Mouse (Mus musculus): ENCODE data around the gene Gm20517.

DNA sequence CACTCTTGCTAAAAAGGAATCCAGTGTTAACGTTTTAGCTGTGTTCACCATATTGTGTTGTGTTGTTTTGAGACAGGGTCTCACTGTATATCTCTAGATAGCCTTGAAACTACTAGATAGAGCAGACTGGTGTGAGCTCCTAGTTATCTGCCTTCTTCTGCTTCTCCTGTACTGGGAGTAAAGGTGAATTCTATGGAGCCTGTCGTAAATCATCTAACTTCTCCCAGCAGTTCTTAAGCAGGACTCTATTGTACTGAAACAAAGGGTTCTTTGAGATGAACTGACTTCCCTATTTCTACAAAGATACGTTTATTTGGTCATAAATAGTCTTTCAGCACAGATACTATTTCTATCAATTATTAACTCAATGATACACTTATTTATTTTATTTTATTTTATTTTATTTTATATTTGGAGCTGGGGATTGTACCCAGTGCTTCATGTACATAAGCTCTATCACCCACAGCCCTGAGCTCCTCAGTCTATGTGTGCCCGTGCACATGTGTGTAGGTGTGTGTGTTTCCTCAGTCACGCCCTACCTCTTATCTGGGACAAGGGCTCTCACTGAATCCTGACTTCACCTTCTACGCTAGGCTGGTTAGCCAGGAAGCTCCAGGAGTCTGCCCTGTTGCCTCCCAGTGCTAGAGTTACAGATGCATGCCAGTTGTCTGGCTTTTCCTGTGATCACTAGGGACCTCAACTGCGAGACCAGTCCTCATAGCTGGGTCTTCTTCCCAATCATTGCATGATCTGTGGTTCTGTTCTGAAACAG is 22.8 kb downstream of the Gm20517 start:
- TF ChIP-seq CTCF (IDR thresholded peaks at IDR 0.05; ENCODE audit: control insufficient read depth, insufficient read depth, insufficient read length) (no peak), MAX (IDR thresholded peaks at IDR 0.05) (no peak), MYOG (IDR thresholded peaks at IDR 0.05; ENCODE audit: control insufficient read depth, extremely low read depth, insufficient read length) (no peak), USF1 (IDR thresholded peaks at IDR 0.05; ENCODE audit: low read depth) (no peak), MYOD1 (IDR thresholded peaks at IDR 0.05; ENCODE audit: control insufficient read depth, insufficient read length, low read depth) (no peak), CEBPB (IDR thresholded peaks at IDR 0.05; ENCODE audit: low read depth) (no peak), FOSL1 (IDR thresholded peaks at IDR 0.05; ENCODE audit: insufficient read depth, low read length, poor library complexity, severe bottlenecking) (no peak)

Measured in C2C12 (cell line).